Mouse (Mus musculus) liver, embryonic 12.5 days (tissue): Measurements from ENCODE around the gene Gm20219. TPM values are rescaled to one million over a fixed set of nuclear protein-coding genes. Genes with fewer than 3 reads are reported as not detected.
A peak's percentile ranks its signal among the peaks of the same experiment; 100 is the strongest.

ENCODE experiments used
- ATAC-seq: fragments of 200-750 bp; cut with Nextera tagmentation; 2 replicates; pipeline ENCODE4 v1.8.0; 2017; ENCODE audit warnings: moderate number of reproducible peaks, mild to moderate bottlenecking, moderate library complexity
- H3K27ac ChIP-seq: fragments of 300-500 bp; sonication (generic); 2 replicates; pipeline ENCODE4 v1.5.1; 2016; ENCODE audit warnings: mild to moderate bottlenecking
- H3K27me3 ChIP-seq: fragments of 300-500 bp; sonication (generic); replicated peaks from 2 replicates; pipeline ENCODE4 v1.6.1; 2016; ENCODE audit warnings: mild to moderate bottlenecking, moderate library complexity
- H3K36me3 ChIP-seq: fragments of 300-500 bp; sonication (generic); 2 replicates; pipeline ENCODE4 v1.6.1; 2016; ENCODE audit warnings: mild to moderate bottlenecking, moderate library complexity
- H3K4me1 ChIP-seq: fragments of 300-500 bp; sonication (generic); 2 replicates; pipeline ENCODE4 v1.6.1; 2016
- H3K4me2 ChIP-seq: fragments of 300-500 bp; sonication (generic); 2 replicates; pipeline ENCODE4 v1.6.1; 2016; ENCODE audit warnings: mild to moderate bottlenecking, moderate library complexity
- H3K4me3 ChIP-seq: fragments of 300-500 bp; sonication (generic); 2 replicates; pipeline ENCODE4 v1.5.1; 2016; ENCODE audit warnings: mild to moderate bottlenecking, moderate library complexity
- H3K9ac ChIP-seq: fragments of 300-500 bp; sonication (generic); 2 replicates; pipeline ENCODE4 v1.6.1; 2016; ENCODE audit warnings: mild to moderate bottlenecking, moderate library complexity
- H3K9me3 ChIP-seq: fragments of 300-500 bp; sonication (generic); replicated peaks from 2 replicates; pipeline ENCODE4 v1.6.1; 2016; ENCODE audit warnings: mild to moderate bottlenecking, moderate library complexity
- WGBS: fragments of 180-500 bp; shearing (Covaris S2); methylation state at CpG from one replicate; pipeline ENCODE4 v1.1.7; 2016; ENCODE audit not compliant: insufficient replicate concordance; 5-methylcytosine and 5-hydroxymethylcytosine counted together
- polyA plus RNA-seq: library from polyadenylated mRNA; unstranded; fragments of >200 nt; fragmentation: Nextera tagmentation; extraction: Ambion mirVana; gene quantifications from 2 replicates; pipeline ENCODE4 v1.2.1, GENCODE M21; 2016

Gm20219 gene
- polyA plus RNA-seq, 1 experiment from 2014 or later: 0.25 TPM

GRCm38 (mm10) chr17:56583071-56583470 is 28.9 kb upstream of the Gm20219 start:
- no peak for ATAC-seq
- peak overlapping the region; percentile 97 for H3K27ac ChIP-seq
- H3K9ac ChIP-seq: peak overlapping the region; percentile 96
- H3K36me3 ChIP-seq: peaks cover 74% of the 10 kb centered on the region
- H3K27me3 ChIP-seq: no peaks in the 10 kb centered on the region
- peak overlapping the region; percentile 95 for H3K4me3 ChIP-seq
- H3K9me3 ChIP-seq: no peaks in the 10 kb centered on the region
- H3K4me2 ChIP-seq: peak overlapping the region; percentile 93
- WGBS: 68% methylated on average over 1 of the region's 1 CpGs
- H3K4me1 ChIP-seq: peaks cover 51% of the 10 kb centered on the region

GRCm38 (mm10) chr17:56572939-56573338 is 18.8 kb upstream of the Gm20219 start:
- peak; percentile 3; the same call in 1 of the 2 replicates for ATAC-seq

GRCm38 (mm10) chr17:56572154-56572553 is 18.0 kb upstream of the Gm20219 start:
- Histone ChIP-seq H3K27ac (no peak overlapping the region), H3K4me3 (no peak overlapping the region), H3K27me3 (no peaks in the 10 kb centered on the region), H3K9ac (no peak overlapping the region), H3K4me1 (0 out of 2 replicates have a peak, but pooled peaks cover 5% of the 10 kb centered on the region), H3K4me2 (no peak overlapping the region), H3K9me3 (no peaks in the 10 kb centered on the region), H3K36me3 (peaks cover 97% of the 10 kb centered on the region)
- 83% methylated on average over 1 of the region's 1 CpGs for WGBS
- ATAC-seq: no peak

More at GRCm38 (mm10) chr17:56572939-56573338, 18.8 kb upstream of the Gm20219 start:
- H3K9ac ChIP-seq: no peak overlapping the region
- H3K4me1 ChIP-seq: 0 out of 2 replicates have a peak, but pooled peaks cover 5% of the 10 kb centered on the region
- no peaks in the 10 kb centered on the region for H3K27me3 ChIP-seq
- peaks cover 97% of the 10 kb centered on the region for H3K36me3 ChIP-seq
- no peak overlapping the region for H3K4me2 ChIP-seq
- H3K27ac ChIP-seq: no peak overlapping the region
- WGBS: 93% methylated on average over 3 of the region's 3 CpGs
- no peaks in the 10 kb centered on the region for H3K9me3 ChIP-seq
- no peak overlapping the region for H3K4me3 ChIP-seq

GRCm38 (mm10) chr17:56570287-56570686 is 16.1 kb upstream of the Gm20219 start:
- no peak for ATAC-seq
- Histone ChIP-seq H3K4me3 (no peak overlapping the region), H3K4me1 (0 out of 2 replicates have a peak, but pooled peaks cover 5% of the 10 kb centered on the region), H3K27me3 (no peaks in the 10 kb centered on the region), H3K9me3 (no peaks in the 10 kb centered on the region), H3K27ac (no peak overlapping the region), H3K9ac (no peak overlapping the region), H3K36me3 (peaks cover 99% of the 10 kb centered on the region), H3K4me2 (no peak overlapping the region)
- 90% methylated on average over 4 of the region's 4 CpGs for WGBS

- H3K9me3 ChIP-seq: no peaks in the 10 kb centered on the region
- H3K9ac ChIP-seq: no peak overlapping the region
- no peak for ATAC-seq
- no peak overlapping the region for H3K4me3 ChIP-seq
- H3K27ac ChIP-seq: no peak overlapping the region
- no peak overlapping the region for H3K4me2 ChIP-seq
- WGBS: 83% methylated on average over 4 of the region's 4 CpGs
- H3K27me3 ChIP-seq: no peaks in the 10 kb centered on the region
- H3K36me3 ChIP-seq: peaks cover 100% of the 10 kb centered on the region
- no peaks in the 10 kb centered on the region for H3K4me1 ChIP-seq
These were observed 13.2 kb upstream of the Gm20219 start for GRCm38 (mm10) chr17:56567370-56567769.

GRCm38 (mm10) chr17:56566918-56567317 is 12.7 kb upstream of the Gm20219 start:
- ATAC-seq: no peak
- H3K27me3 ChIP-seq: no peaks in the 10 kb centered on the region
- no peak overlapping the region for H3K4me2 ChIP-seq
- no peak overlapping the region for H3K9ac ChIP-seq
- 90% methylated on average over 5 of the region's 5 CpGs for WGBS
- no peaks in the 10 kb centered on the region for H3K9me3 ChIP-seq
- no peak overlapping the region for H3K27ac ChIP-seq
- peaks cover 100% of the 10 kb centered on the region for H3K36me3 ChIP-seq
- H3K4me1 ChIP-seq: no peaks in the 10 kb centered on the region
- H3K4me3 ChIP-seq: no peak overlapping the region

GRCm38 (mm10) chr17:56566293-56566692 is 12.1 kb upstream of the Gm20219 start:
- no peak overlapping the region for H3K4me3 ChIP-seq
- ATAC-seq: no peak
- no peak overlapping the region for H3K9ac ChIP-seq
- no peaks in the 10 kb centered on the region for H3K9me3 ChIP-seq
- H3K27me3 ChIP-seq: no peaks in the 10 kb centered on the region
- WGBS: 95% methylated on average over 29 of the region's 29 CpGs
- no peak overlapping the region for H3K27ac ChIP-seq
- peaks cover 100% of the 10 kb centered on the region for H3K36me3 ChIP-seq
- H3K4me2 ChIP-seq: no peak overlapping the region
- no peaks in the 10 kb centered on the region for H3K4me1 ChIP-seq

GRCm38 (mm10) chr17:56561866-56562265 is 7.7 kb upstream of the Gm20219 start:
- no peak for ATAC-seq

GRCm38 (mm10) chr17:56560131-56560530 is 5.9 kb upstream of the Gm20219 start:
- WGBS: 42% methylated on average over 1 of the region's 1 CpGs

More at GRCm38 (mm10) chr17:56561866-56562265, 7.7 kb upstream of the Gm20219 start:
- H3K27ac ChIP-seq: no peak overlapping the region
- no peak overlapping the region for H3K4me3 ChIP-seq
- peaks cover 69% of the 10 kb centered on the region for H3K36me3 ChIP-seq
- 92% methylated on average over 2 of the region's 2 CpGs for WGBS
- H3K4me2 ChIP-seq: no peak overlapping the region
- no peaks in the 10 kb centered on the region for H3K4me1 ChIP-seq
- no peak overlapping the region for H3K9ac ChIP-seq
- no peaks in the 10 kb centered on the region for H3K9me3 ChIP-seq
- no peaks in the 10 kb centered on the region for H3K27me3 ChIP-seq

GRCm38 (mm10) chr17:56559386-56559785 is 5.2 kb upstream of the Gm20219 start:
- no peak overlapping the region for H3K4me3 ChIP-seq
- H3K4me2 ChIP-seq: no peak overlapping the region
- H3K9me3 ChIP-seq: no peaks in the 10 kb centered on the region
- H3K27ac ChIP-seq: no peak overlapping the region
- 0 out of 2 replicates have a peak, but pooled peaks cover 1% of the 10 kb centered on the region for H3K27me3 ChIP-seq
- no peaks in the 10 kb centered on the region for H3K4me1 ChIP-seq
- ATAC-seq: no peak
- H3K9ac ChIP-seq: no peak overlapping the region
- 58% methylated on average over 3 of the region's 3 CpGs for WGBS
- H3K36me3 ChIP-seq: peaks cover 44% of the 10 kb centered on the region

More at GRCm38 (mm10) chr17:56560131-56560530, 5.9 kb upstream of the Gm20219 start:
- H3K9me3 ChIP-seq: no peaks in the 10 kb centered on the region
- H3K4me3 ChIP-seq: no peak overlapping the region
- ATAC-seq: no peak
- no peaks in the 10 kb centered on the region for H3K4me1 ChIP-seq
- H3K4me2 ChIP-seq: no peak overlapping the region
- no peak overlapping the region for H3K9ac ChIP-seq
- H3K27ac ChIP-seq: no peak overlapping the region
- H3K36me3 ChIP-seq: peaks cover 52% of the 10 kb centered on the region
- no peaks in the 10 kb centered on the region for H3K27me3 ChIP-seq

- WGBS: 15% methylated on average over 3 of the region's 3 CpGs
- H3K4me3 ChIP-seq: no peak overlapping the region
- H3K27me3 ChIP-seq: 0 out of 2 replicates have a peak, but pooled peaks cover 5% of the 10 kb centered on the region
- H3K9me3 ChIP-seq: no peaks in the 10 kb centered on the region
- H3K27ac ChIP-seq: no peak overlapping the region
- no peak overlapping the region for H3K9ac ChIP-seq
- H3K36me3 ChIP-seq: peaks cover 35% of the 10 kb centered on the region
- H3K4me2 ChIP-seq: no peak overlapping the region
- peak; percentile 13; the same call in 1 of the 2 replicates for ATAC-seq
- H3K4me1 ChIP-seq: no peaks in the 10 kb centered on the region
These were observed 4.3 kb upstream of the Gm20219 start for GRCm38 (mm10) chr17:56558448-56558847.

- no peak overlapping the region for H3K27ac ChIP-seq
- 0 out of 2 replicates have a peak, but pooled peaks cover 5% of the 10 kb centered on the region for H3K27me3 ChIP-seq
- H3K36me3 ChIP-seq: no peaks in the 10 kb centered on the region
- WGBS: 44% methylated on average over 5 of the region's 5 CpGs
- no peaks in the 10 kb centered on the region for H3K9me3 ChIP-seq
- no peak overlapping the region for H3K4me2 ChIP-seq
- no peak overlapping the region for H3K4me3 ChIP-seq
- no peaks in the 10 kb centered on the region for H3K4me1 ChIP-seq
- ATAC-seq: peak; percentile 36; the same call in 1 of the 2 replicates
- no peak overlapping the region for H3K9ac ChIP-seq
These were observed 1.3 kb downstream of the Gm20219 start for GRCm38 (mm10) chr17:56552781-56553363.
